Mouse (Mus musculus): ENCODE data around the gene Gm4064.
"Not testable (repeated sequence)": the region's sequence is repeated elsewhere in the genome, so short reads cannot be mapped to it uniquely, and the experiment has no call there.

The Gm4064 gene

DNA sequence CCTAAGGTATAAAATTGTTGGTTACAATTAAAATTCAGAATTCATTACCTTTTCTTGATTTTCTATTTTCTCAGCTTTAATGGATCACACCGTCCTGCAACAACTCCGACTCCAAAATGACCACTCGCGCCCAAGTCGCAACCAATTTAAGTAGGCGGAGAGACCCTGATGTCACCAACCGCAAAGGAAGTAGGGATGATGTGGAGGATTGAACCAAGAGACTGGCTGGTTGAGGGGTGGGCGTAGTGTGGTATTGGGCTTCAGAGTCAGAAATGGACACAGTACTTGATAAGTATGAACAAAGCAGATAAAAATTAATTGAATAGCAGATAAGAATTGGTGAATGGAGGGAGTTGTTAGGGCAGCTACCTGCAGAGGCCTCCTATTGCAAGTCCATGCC lies at the start of gene Gm4064:
TSS of gene Gm4064 (minus strand) at position 101 of the 400 bp plus-strand sequence.
- not testable (repeated sequence) for DNase-seq (ENCODE audit: low spot score)

DNA sequence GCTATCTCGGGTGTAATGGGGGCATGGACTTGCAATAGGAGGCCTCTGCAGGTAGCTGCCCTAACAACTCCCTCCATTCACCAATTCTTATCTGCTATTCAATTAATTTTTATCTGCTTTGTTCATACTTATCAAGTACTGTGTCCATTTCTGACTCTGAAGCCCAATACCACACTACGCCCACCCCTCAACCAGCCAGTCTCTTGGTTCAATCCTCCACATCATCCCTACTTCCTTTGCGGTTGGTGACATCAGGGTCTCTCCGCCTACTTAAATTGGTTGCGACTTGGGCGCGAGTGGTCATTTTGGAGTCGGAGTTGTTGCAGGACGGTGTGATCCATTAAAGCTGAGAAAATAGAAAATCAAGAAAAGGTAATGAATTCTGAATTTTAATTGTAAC lies 34.4 kb upstream of the Gm4064 start, which contains the start of the genes Rbmy and Gm10256:
TSS of gene Rbmy (plus strand) at position 301 of the 400 bp plus-strand sequence.
TSS of gene Gm10256 (plus strand) at position 320 of the 400 bp plus-strand sequence.
- not testable (repeated sequence) for DNase-seq (ENCODE audit: low spot score)
